Mouse (Mus musculus): ENCODE data around the gene Mybpc2. TPM values are rescaled to one million over a fixed set of nuclear protein-coding genes. Genes with fewer than 3 reads are reported as not detected.
A peak's percentile ranks its signal among the peaks of the same experiment; 100 is the strongest.

The Mybpc2 gene
- polyA plus RNA-seq, 1 experiment from 2014 or later = 0.27 TPM

DNA sequence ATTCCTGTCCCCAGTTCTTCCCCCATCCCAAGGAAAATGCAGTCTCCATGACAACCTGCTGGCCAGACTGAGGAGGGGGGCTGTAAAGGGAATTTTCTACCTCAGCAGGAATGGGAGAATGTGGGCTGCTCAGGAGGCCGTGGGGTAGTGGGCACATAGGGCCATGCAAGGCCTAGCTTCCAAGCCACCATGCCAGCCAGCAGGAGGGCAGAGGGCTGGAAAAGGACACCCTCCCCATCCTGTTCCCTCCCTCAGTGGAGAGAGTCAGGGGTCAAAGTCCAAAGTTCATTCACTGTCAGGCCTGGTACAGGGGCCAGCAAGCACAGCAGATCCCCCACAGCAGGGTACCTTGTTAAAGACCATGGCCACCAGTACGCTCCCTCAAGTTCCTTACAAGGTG lies 59.3 kb downstream of the Mybpc2 start, which contains the start of gene Aspdh:
Aspdh (plus strand) TSS at position 281 of the 400 bp plus-strand sequence.
- Histone ChIP-seq H3K4me3 (replicated peaks) (no peak within 1 kb of the TSS), H3K36me3 (no peaks in the 10 kb centered on the region), H3K27ac (no peak within 1 kb of the TSS), H3K4me1 (peaks cover 21% of the 10 kb centered on the region), H3K9ac (no peak within 1 kb of the TSS), H3K27me3 (replicated peaks) (peaks cover 49% of the 10 kb centered on the region), H3K9me3 (no peaks in the 10 kb centered on the region), H3K4me2 (no peak within 1 kb of the TSS)
- WGBS = 68% methylated on average over 2 of the region's 2 CpGs
- ATAC-seq (ENCODE audit: insufficient read depth, low FRiP score, low read depth) = no peak

- no peak for ATAC-seq (ENCODE audit: insufficient read depth, low FRiP score, low read depth)
- WGBS = 28% methylated on average over 4 of the region's 4 CpGs
- Histone ChIP-seq H3K4me1 (peaks cover 21% of the 10 kb centered on the region), H3K4me3 (replicated peaks) (no peak overlapping the region), H3K9ac (no peak overlapping the region), H3K27ac (no peak overlapping the region), H3K36me3 (no peaks in the 10 kb centered on the region), H3K4me2 (no peak overlapping the region), H3K27me3 (replicated peaks) (peaks cover 55% of the 10 kb centered on the region), H3K9me3 (no peaks in the 10 kb centered on the region)
Measured at GRCm38 (mm10) chr7:44464511-44464910, 59.9 kb downstream of the Mybpc2 start.

DNA sequence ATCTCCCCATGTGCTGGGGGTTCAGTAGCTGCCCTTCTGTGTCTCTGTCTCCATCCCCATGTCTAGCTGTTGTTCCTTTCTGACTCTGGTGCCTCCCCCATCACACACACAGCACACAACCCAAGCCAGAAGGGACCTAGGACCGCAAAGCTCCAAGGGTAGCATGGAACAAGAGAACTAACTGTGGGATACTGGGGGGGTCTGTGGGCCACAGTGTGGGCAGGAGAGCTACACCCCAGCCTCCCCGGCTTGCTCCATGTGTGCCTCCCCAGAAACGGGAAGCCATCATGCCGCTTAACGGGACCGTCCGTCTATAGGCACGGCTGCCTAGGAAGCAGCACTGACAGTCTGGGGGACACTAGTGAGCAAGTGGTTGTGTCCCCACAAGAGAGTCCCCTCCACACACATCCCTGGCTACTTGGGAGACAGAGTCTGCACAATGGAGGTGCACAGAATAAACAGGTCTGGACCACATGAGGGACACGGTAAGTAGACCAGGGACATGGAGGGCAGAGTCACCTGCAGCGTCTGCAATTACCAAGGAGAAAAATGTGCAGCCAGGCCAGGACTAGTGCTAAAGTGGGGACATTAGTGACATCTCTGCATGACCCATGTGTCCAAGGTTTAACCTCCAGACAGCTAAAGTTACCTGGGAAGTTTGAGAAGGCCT lies 60.8 kb downstream of the Mybpc2 start:
- no peak for ATAC-seq (ENCODE audit: insufficient read depth, low FRiP score, low read depth)

DNA sequence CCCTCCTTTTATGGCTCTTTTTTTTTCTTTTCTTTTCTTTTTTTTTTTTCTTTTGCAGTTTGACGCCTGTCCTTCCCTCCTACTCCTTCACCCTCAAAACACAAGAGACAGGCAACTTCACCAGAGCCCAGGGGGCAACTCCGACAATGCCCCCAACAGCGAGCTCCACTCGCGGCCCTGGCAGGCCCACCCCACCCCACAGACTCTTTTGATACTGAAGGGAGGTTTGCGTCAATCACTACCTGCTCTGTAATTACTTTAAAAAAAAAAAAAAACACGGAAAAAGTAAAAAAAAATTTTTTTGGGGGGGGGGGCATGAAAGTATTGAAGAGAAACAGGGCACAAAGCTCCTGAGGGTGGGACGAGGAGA lies 61.4 kb downstream of the Mybpc2 start:
- peaks cover 12% of the 10 kb centered on the region for H3K4me1 ChIP-seq
- H3K36me3 ChIP-seq = no peaks in the 10 kb centered on the region
- H3K4me2 ChIP-seq = peak overlapping the region; percentile 45; the same call in 1 of the 2 replicates
- peaks cover 62% of the 10 kb centered on the region for H3K27me3 ChIP-seq (replicated peaks)
- no peak for ATAC-seq (ENCODE audit: insufficient read depth, low FRiP score, low read depth)
- H3K9ac ChIP-seq = no peak overlapping the region
- no peaks in the 10 kb centered on the region for H3K9me3 ChIP-seq
- 27% methylated on average over 8 of the region's 8 CpGs for WGBS
- no peak overlapping the region for H3K27ac ChIP-seq
- H3K4me3 ChIP-seq (replicated peaks) = no peak overlapping the region; the same call in 1 of the 2 replicates

More for the DNA sequence above, 60.8 kb downstream of the Mybpc2 start:
- H3K9ac ChIP-seq = no peak overlapping the region
- H3K36me3 ChIP-seq = no peaks in the 10 kb centered on the region
- peaks cover 16% of the 10 kb centered on the region for H3K4me1 ChIP-seq
- no peak overlapping the region for H3K27ac ChIP-seq
- no peaks in the 10 kb centered on the region for H3K9me3 ChIP-seq
- 79% methylated on average over 10 of the region's 10 CpGs for WGBS
- H3K4me3 ChIP-seq (replicated peaks) = no peak overlapping the region
- H3K27me3 ChIP-seq (replicated peaks) = peaks cover 62% of the 10 kb centered on the region
- H3K4me2 ChIP-seq = no peak overlapping the region

DNA sequence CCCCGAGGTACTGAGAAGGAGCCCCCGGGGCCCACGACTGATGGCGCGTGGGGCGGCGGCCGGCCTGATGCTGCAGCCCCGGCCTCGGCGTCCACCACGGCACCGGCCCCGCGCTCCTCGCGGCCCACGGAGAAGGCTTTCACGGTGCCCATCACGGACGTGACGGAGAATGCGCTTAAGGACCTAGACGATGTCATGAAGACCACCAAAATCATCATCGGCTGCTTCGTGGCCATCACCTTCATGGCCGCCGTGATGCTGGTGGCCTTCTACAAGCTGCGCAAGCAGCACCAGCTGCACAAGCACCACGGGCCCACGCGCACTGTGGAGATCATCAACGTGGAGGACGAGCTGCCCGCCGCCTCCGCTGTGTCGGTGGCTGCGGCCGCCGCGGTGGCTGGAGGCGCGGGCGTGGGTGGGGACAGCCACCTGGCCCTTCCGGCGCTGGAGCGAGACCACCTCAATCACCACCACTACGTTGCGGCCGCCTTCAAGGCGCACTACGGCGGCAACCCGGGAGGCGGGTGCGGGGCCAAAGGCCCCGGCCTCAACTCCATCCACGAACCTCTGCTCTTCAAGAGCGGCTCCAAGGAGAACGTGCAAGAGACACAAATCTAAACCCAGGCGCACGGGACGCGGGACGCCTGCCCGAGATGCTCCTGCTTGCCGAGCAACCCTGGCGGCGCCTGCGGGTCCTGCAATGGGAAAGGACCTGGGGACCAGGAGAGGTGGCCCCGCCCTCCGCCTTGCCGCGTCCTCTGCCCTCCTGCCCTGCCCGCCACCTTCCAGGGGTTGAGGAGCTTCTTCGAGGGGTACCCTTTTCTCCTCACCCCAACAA lies 62.0 kb downstream of the Mybpc2 start:
- Histone ChIP-seq H3K27ac (no peak overlapping the region), H3K9me3 (no peaks in the 10 kb centered on the region), H3K4me3 (replicated peaks) (peak overlapping the region; percentile 16), H3K4me1 (peaks cover 11% of the 10 kb centered on the region), H3K36me3 (no peaks in the 10 kb centered on the region), H3K9ac (no peak overlapping the region), H3K4me2 (peak overlapping the region; percentile 45), H3K27me3 (replicated peaks) (peaks cover 62% of the 10 kb centered on the region)
- WGBS = 12% methylated on average over 75 of the region's 77 CpGs
- no peak for ATAC-seq (ENCODE audit: insufficient read depth, low FRiP score, low read depth)

- Histone ChIP-seq H3K9ac (no peak overlapping the region), H3K36me3 (no peaks in the 10 kb centered on the region), H3K4me3 (replicated peaks) (no peak overlapping the region), H3K27me3 (replicated peaks) (peaks cover 62% of the 10 kb centered on the region), H3K4me2 (no peak overlapping the region), H3K9me3 (no peaks in the 10 kb centered on the region), H3K4me1 (peaks cover 6% of the 10 kb centered on the region), H3K27ac (no peak overlapping the region)
- no peak for ATAC-seq (ENCODE audit: insufficient read depth, low FRiP score, low read depth)
- WGBS = 44% methylated on average over 57 of the region's 57 CpGs
Measured at GRCm38 (mm10) chr7:44461503-44462217, 62.8 kb downstream of the Mybpc2 start.

DNA sequence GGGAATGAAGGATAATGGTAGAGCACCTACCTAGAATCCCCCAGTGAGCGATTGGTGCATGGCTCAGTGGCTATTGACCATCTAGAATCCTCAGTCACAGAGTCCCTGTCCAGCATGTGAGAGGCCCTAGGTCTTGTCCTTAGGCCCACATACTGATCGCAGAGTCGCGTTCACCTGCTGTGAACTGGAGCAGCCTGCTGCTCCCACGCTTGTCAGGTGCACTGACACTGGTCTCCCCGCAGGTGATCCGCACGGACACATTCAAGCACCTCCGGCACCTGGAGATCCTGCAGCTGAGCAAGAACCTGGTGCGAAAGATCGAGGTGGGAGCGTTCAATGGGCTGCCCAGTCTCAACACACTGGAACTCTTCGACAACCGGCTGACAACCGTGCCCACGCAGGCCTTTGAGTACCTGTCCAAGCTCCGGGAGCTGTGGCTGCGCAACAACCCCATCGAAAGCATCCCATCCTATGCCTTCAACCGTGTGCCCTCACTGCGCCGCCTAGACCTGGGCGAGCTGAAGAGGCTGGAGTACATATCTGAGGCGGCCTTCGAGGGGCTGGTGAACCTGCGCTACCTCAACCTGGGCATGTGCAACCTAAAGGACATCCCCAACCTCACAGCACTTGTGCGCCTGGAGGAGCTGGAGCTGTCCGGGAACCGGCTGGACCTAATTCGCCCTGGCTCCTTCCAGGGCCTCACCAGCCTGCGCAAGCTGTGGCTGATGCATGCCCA lies 63.5 kb downstream of the Mybpc2 start:
- peaks cover 6% of the 10 kb centered on the region for H3K4me1 ChIP-seq
- no peak overlapping the region for H3K27ac ChIP-seq
- H3K4me2 ChIP-seq = no peak overlapping the region
- ATAC-seq (ENCODE audit: insufficient read depth, low FRiP score, low read depth) = no peak
- no peak overlapping the region for H3K4me3 ChIP-seq (replicated peaks)
- H3K36me3 ChIP-seq = no peaks in the 10 kb centered on the region
- no peak overlapping the region for H3K9ac ChIP-seq
- H3K27me3 ChIP-seq (replicated peaks) = peaks cover 62% of the 10 kb centered on the region
- no peaks in the 10 kb centered on the region for H3K9me3 ChIP-seq
- 66% methylated on average over 31 of the region's 31 CpGs for WGBS

GRCm38 (mm10) chr7:44460067-44460466 lies 64.4 kb downstream of the Mybpc2 start:
- Histone ChIP-seq H3K27ac (no peak overlapping the region), H3K9me3 (no peaks in the 10 kb centered on the region), H3K4me1 (peaks cover 6% of the 10 kb centered on the region), H3K27me3 (replicated peaks) (peaks cover 62% of the 10 kb centered on the region), H3K4me2 (no peak overlapping the region), H3K9ac (no peak overlapping the region), H3K36me3 (no peaks in the 10 kb centered on the region), H3K4me3 (replicated peaks) (no peak overlapping the region)
- WGBS = 55% methylated on average over 6 of the region's 6 CpGs
- no peak for ATAC-seq (ENCODE audit: insufficient read depth, low FRiP score, low read depth)

- H3K27me3 ChIP-seq (replicated peaks) = peaks cover 25% of the 10 kb centered on the region
- no peak for ATAC-seq (ENCODE audit: insufficient read depth, low FRiP score, low read depth)
- H3K4me2 ChIP-seq = no peak overlapping the region
- H3K27ac ChIP-seq = no peak overlapping the region
- no peaks in the 10 kb centered on the region for H3K36me3 ChIP-seq
- no peak overlapping the region for H3K4me3 ChIP-seq (replicated peaks)
- WGBS = 60% methylated on average over 1 of the region's 1 CpGs
- no peaks in the 10 kb centered on the region for H3K4me1 ChIP-seq
- H3K9ac ChIP-seq = no peak overlapping the region
- no peaks in the 10 kb centered on the region for H3K9me3 ChIP-seq
Measured at GRCm38 (mm10) chr7:44456302-44456701, 68.2 kb downstream of the Mybpc2 start.

- Histone ChIP-seq H3K9ac (no peak overlapping the region), H3K36me3 (no peaks in the 10 kb centered on the region), H3K9me3 (no peaks in the 10 kb centered on the region), H3K4me1 (no peaks in the 10 kb centered on the region), H3K27ac (no peak overlapping the region), H3K27me3 (replicated peaks) (0 out of 2 replicates have a peak, but pooled peaks cover 3% of the 10 kb centered on the region), H3K4me3 (replicated peaks) (no peak overlapping the region), H3K4me2 (no peak overlapping the region)
- no peak for ATAC-seq (ENCODE audit: insufficient read depth, low FRiP score, low read depth)
- 2% methylated on average over 3 of the region's 3 CpGs for WGBS
Measured at GRCm38 (mm10) chr7:44453256-44453655, 71.2 kb downstream of the Mybpc2 start.
